Mouse (Mus musculus): ENCODE results near the gene Klhl24. TPM values are rescaled to one million over a fixed set of nuclear protein-coding genes. Genes with fewer than 3 reads are reported as not detected.

Gene Klhl24
- 54.5 TPM for polyA plus RNA-seq (2017; shearing (Covaris generic))

GRCm38 (mm10) chr16:20097069-20097710 lies at the start of gene Klhl24:
Gene Klhl24, plus strand, starts transcription at chr16:20097542.

GRCm38 (mm10) chr16:20140772-20141531 lies 43.6 kb downstream of the Klhl24 start, which contains the start of gene Yeats2:
Gene Yeats2, plus strand, starts transcription at chr16:20141063.

Other genes with a start within 250 kb of the Klhl24 start
- 253 TPM for gene Klhl6, start 114.5 kb upstream of the Klhl24 start, polyA plus RNA-seq (2017; shearing (Covaris generic))
- gene Yeats2, start 43.5 kb downstream of the Klhl24 start, polyA plus RNA-seq (2017; shearing (Covaris generic)), result 20.8 TPM
- gene Map6d1, start 143.8 kb downstream of the Klhl24 start, polyA plus RNA-seq (2017; shearing (Covaris generic)), result 0.16 TPM
- 85.1 TPM for gene Parl, start 204.8 kb downstream of the Klhl24 start, polyA plus RNA-seq (2017; shearing (Covaris generic))
- not detected for gene Cyp2ab1, start 227.9 kb downstream of the Klhl24 start, polyA plus RNA-seq (2017; shearing (Covaris generic))